Mouse (Mus musculus): ENCODE results near the gene Scarf2. TPM values are rescaled to one million over a fixed set of nuclear protein-coding genes. Genes with fewer than 3 reads are reported as not detected.

Scarf2 gene
- total RNA-seq, 1 experiment, result 8.1 TPM

- TF ChIP-seq ZC3H11A (IDR thresholded peaks at IDR 0.05; ENCODE audit: borderline replicate concordance, low read depth, low read length), result no peak
- no peak for TF ChIP-seq CHD2 (IDR thresholded peaks at IDR 0.05; ENCODE audit: low read depth, low read length)
- TF ChIP-seq MAFK (IDR thresholded peaks at IDR 0.05; ENCODE audit: insufficient read depth, low read depth, low read length), result no peak
- no peak for TF ChIP-seq ZNF384 (IDR thresholded peaks at IDR 0.05; ENCODE audit: low read depth, low read length)
- TF ChIP-seq HCFC1 (IDR thresholded peaks at IDR 0.05; ENCODE audit: borderline replicate concordance, insufficient read depth, low read length), result no peak
- no peak overlapping the region for H3K9ac ChIP-seq (ENCODE audit: insufficient read depth, low read depth, low read length, poor library complexity, severe bottlenecking)
- H3K9me3 ChIP-seq (ENCODE audit: control insufficient read depth, insufficient read depth, low read depth, low read length), result no peaks in the 10 kb centered on the region
- no peak overlapping the region for H3K4me3 ChIP-seq (ENCODE audit: insufficient read depth in 1 of 2, low read depth in 1 of 2, low read length in 2 of 2, poor library complexity in 1 of 2, severe bottlenecking in 1 of 2)
- peaks cover 0 to 2% of the 10 kb centered on the region in 2 experiments; a peak in 1 of 4 replicates for H3K4me1 ChIP-seq (ENCODE audit: control insufficient read depth in 2 of 2, insufficient read depth in 2 of 2, low read length in 2 of 2, poor library complexity in 1 of 2)
- in situ Hi-C loops (cut with MboI; ENCODE audit: low sequenced_read_pairs in 2 of 2, unreplicated experiment in 2 of 2), result no loop called here
- no peaks in the 10 kb centered on the region for H3K36me3 ChIP-seq (ENCODE audit: control insufficient read depth, insufficient read depth, low read length, poor library complexity, severe bottlenecking)
- DNase-seq (ENCODE audit: low read depth, low spot score), result no peak
- no peak overlapping the region for H3K27ac ChIP-seq (ENCODE audit: insufficient read depth, low read depth, low read length, poor library complexity, severe bottlenecking)
Measured at GRCm38 (mm10) chr16:17831781-17832180, 34.7 kb downstream of the Scarf2 start.

- no peaks in the 10 kb centered on the region for H3K9me3 ChIP-seq (ENCODE audit: control insufficient read depth, insufficient read depth, low read depth, low read length)
- DNase-seq (ENCODE audit: low read depth, low spot score), result no peak
- H3K4me3 ChIP-seq (ENCODE audit: insufficient read depth in 1 of 2, low read depth in 1 of 2, low read length in 2 of 2, poor library complexity in 1 of 2, severe bottlenecking in 1 of 2), result peak within 1 kb of the TSS; percentile 71 to 72
- H3K27ac ChIP-seq (ENCODE audit: insufficient read depth, low read depth, low read length, poor library complexity, severe bottlenecking), result no peak within 1 kb of the TSS
- peaks cover 0 to 2% of the 10 kb centered on the region in 2 experiments; a peak in 1 of 4 replicates for H3K4me1 ChIP-seq (ENCODE audit: control insufficient read depth in 2 of 2, insufficient read depth in 2 of 2, low read length in 2 of 2, poor library complexity in 1 of 2)
- TF ChIP-seq CHD2 (IDR thresholded peaks at IDR 0.05; ENCODE audit: low read depth, low read length) (no peak), ZC3H11A (IDR thresholded peaks at IDR 0.05; ENCODE audit: borderline replicate concordance, low read depth, low read length) (no peak), HCFC1 (IDR thresholded peaks at IDR 0.05; ENCODE audit: borderline replicate concordance, insufficient read depth, low read length) (no peak), ZNF384 (IDR thresholded peaks at IDR 0.05; ENCODE audit: low read depth, low read length) (no peak), MAFK (IDR thresholded peaks at IDR 0.05; ENCODE audit: insufficient read depth, low read depth, low read length) (no peak)
- in situ Hi-C loops (cut with MboI; ENCODE audit: low sequenced_read_pairs in 2 of 2, unreplicated experiment in 2 of 2), result no loop called here
- peak within 1 kb of the TSS; percentile 72 for H3K9ac ChIP-seq (ENCODE audit: insufficient read depth, low read depth, low read length, poor library complexity, severe bottlenecking)
- no peaks in the 10 kb centered on the region for H3K36me3 ChIP-seq (ENCODE audit: control insufficient read depth, insufficient read depth, low read length, poor library complexity, severe bottlenecking)
Measured at GRCm38 (mm10) chr16:17832821-17833220, 35.7 kb downstream of the Scarf2 start, which contains the start of gene B830017H08Rik. B830017H08Rik (plus strand) TSS chr16:17833121.

- H3K27ac ChIP-seq (ENCODE audit: insufficient read depth, low read depth, low read length, poor library complexity, severe bottlenecking), result no peak overlapping the region
- no peak for DNase-seq (ENCODE audit: low read depth, low spot score)
Measured at GRCm38 (mm10) chr16:17833321-17833680, 36.2 kb downstream of the Scarf2 start.

DNA sequence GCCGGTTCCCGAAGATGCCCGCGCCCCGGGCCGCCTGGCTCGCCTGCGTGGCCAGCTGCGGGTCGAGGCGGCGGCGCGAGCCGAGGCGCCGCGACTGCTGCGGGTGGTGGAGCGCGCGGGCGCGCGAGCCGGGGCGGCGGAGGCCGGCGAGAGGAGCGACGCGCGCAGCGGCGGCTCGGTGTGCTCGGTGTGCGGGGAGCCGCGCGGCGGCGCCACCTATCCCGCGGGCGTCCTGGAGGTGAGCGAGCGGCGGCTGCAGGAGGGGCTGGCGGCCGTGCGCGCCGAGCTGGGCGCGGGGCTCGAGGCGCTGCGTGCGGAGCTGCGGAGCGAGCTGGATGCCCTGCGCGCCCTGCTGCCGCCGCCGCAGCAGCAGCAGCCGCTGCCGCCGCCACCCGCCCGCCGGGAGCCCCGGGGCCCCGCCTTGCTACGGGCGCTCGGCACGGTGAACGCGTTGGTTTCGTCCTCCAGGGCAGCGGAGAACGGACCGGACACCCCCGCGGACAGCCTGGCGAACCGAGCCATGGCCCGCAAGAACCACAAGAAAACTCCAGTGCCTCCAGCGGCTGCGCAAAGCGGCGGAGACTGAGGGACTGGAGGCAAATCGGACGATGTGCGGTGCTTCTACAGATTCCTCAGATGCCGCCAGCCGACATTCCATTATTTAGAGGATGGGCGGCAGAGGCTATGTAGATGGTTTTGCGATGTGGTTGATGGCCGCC lies 36.8 kb downstream of the Scarf2 start:
- Histone ChIP-seq H3K27ac (ENCODE audit: insufficient read depth, low read depth, low read length, poor library complexity, severe bottlenecking) (no peak overlapping the region), H3K9ac (ENCODE audit: insufficient read depth, low read depth, low read length, poor library complexity, severe bottlenecking) (peak overlapping the region; percentile 72), H3K9me3 (ENCODE audit: control insufficient read depth, insufficient read depth, low read depth, low read length) (no peaks in the 10 kb centered on the region), H3K4me3 (ENCODE audit: insufficient read depth in 1 of 2, low read depth in 1 of 2, low read length in 2 of 2, poor library complexity in 1 of 2, severe bottlenecking in 1 of 2) (peak overlapping the region; percentile 71 to 72), H3K4me1 (ENCODE audit: control insufficient read depth in 2 of 2, insufficient read depth in 2 of 2, low read length in 2 of 2, poor library complexity in 1 of 2) (peaks cover 0 to under 1% of the 10 kb centered on the region in 2 experiments; a peak in 1 of 4 replicates), H3K36me3 (ENCODE audit: control insufficient read depth, insufficient read depth, low read length, poor library complexity, severe bottlenecking) (no peaks in the 10 kb centered on the region)
- DNase-seq (ENCODE audit: low read depth, low spot score), result no peak
- TF ChIP-seq ZNF384 (IDR thresholded peaks at IDR 0.05; ENCODE audit: low read depth, low read length) (no peak), MAFK (IDR thresholded peaks at IDR 0.05; ENCODE audit: insufficient read depth, low read depth, low read length) (no peak), CHD2 (IDR thresholded peaks at IDR 0.05; ENCODE audit: low read depth, low read length) (no peak), ZC3H11A (IDR thresholded peaks at IDR 0.05; ENCODE audit: borderline replicate concordance, low read depth, low read length) (no peak), HCFC1 (IDR thresholded peaks at IDR 0.05; ENCODE audit: borderline replicate concordance, insufficient read depth, low read length) (no peak)
- in situ Hi-C loops (cut with MboI; ENCODE audit: low sequenced_read_pairs in 2 of 2, unreplicated experiment in 2 of 2), result no loop called here

More at GRCm38 (mm10) chr16:17833321-17833680, 36.2 kb downstream of the Scarf2 start:
- H3K36me3 ChIP-seq (ENCODE audit: control insufficient read depth, insufficient read depth, low read length, poor library complexity, severe bottlenecking), result no peaks in the 10 kb centered on the region
- in situ Hi-C loops (cut with MboI; ENCODE audit: low sequenced_read_pairs in 2 of 2, unreplicated experiment in 2 of 2), result no loop called here
- TF ChIP-seq ZC3H11A (IDR thresholded peaks at IDR 0.05; ENCODE audit: borderline replicate concordance, low read depth, low read length), result no peak
- no peak for TF ChIP-seq ZNF384 (IDR thresholded peaks at IDR 0.05; ENCODE audit: low read depth, low read length)
- TF ChIP-seq CHD2 (IDR thresholded peaks at IDR 0.05; ENCODE audit: low read depth, low read length), result no peak
- TF ChIP-seq MAFK (IDR thresholded peaks at IDR 0.05; ENCODE audit: insufficient read depth, low read depth, low read length), result no peak
- no peak for TF ChIP-seq HCFC1 (IDR thresholded peaks at IDR 0.05; ENCODE audit: borderline replicate concordance, insufficient read depth, low read length)
- peak overlapping the region; percentile 66 to 72 for H3K4me3 ChIP-seq (ENCODE audit: insufficient read depth in 1 of 2, low read depth in 1 of 2, low read length in 2 of 2, poor library complexity in 1 of 2, severe bottlenecking in 1 of 2)
- no peaks in the 10 kb centered on the region for H3K9me3 ChIP-seq (ENCODE audit: control insufficient read depth, insufficient read depth, low read depth, low read length)
- H3K4me1 ChIP-seq (ENCODE audit: control insufficient read depth in 2 of 2, insufficient read depth in 2 of 2, low read length in 2 of 2, poor library complexity in 1 of 2), result peaks cover 0 to 2% of the 10 kb centered on the region in 2 experiments; a peak in 1 of 4 replicates
- peak overlapping the region; percentile 72 for H3K9ac ChIP-seq (ENCODE audit: insufficient read depth, low read depth, low read length, poor library complexity, severe bottlenecking)
